Mouse (Mus musculus): Measurements from ENCODE around the gene Pacrg. TPM values are rescaled to one million over a fixed set of nuclear protein-coding genes. Genes with fewer than 3 reads are reported as not detected.

The Pacrg gene
- polyA plus RNA-seq, 1 experiment from 2014 or later: 3.1 TPM

DNA sequence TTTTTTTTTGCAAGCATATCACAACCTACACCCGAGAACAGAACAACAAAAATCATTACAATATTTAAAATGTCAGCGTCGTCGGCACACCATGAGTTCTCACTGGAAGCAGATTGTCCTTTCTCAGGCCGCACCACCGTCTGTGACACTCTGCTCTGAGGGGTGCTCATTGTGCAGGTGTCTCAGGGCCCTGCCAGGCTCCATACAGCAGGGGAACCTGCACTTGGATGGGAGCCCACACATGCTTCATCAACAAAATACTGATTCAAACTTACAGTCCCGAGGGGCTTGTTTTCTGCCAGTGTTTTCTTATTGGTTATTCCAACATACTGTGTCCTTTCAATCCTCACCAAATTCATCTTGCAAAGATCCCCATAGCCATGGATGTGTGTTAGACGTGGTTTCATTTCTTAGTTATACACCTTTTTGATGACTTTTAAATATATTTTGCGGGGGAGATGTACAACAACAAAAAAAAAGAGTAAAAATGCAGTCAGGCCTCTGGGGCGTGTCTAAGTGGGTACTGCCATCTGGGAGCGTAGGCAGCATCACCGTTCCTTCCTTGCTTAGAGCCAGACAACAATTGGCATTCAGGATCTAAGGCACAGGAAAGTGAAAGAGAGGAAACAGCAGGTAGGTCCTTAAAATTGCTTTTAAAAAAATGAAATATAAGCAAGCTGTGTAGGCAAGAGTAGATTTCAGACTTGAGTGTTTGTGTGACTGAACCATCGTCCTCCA, 32.7 kb downstream of the Pacrg start:
- DNase-seq (ENCODE audit: low read depth, low spot score) (no peak), ATAC-seq (no peak)
- in situ Hi-C loops (cut with MboI; ENCODE audit: low pct_unique_long_range_greater_than_20kb): no loop called here
- ChIA-PET POLR2A (no interaction called here), CTCF (no interaction called here)
- TF ChIP-seq CTCF (IDR thresholded peaks at IDR 0.05): no peak
- H3K27me3 ChIP-seq: peaks cover 10% of the 10 kb centered on the region

DNA sequence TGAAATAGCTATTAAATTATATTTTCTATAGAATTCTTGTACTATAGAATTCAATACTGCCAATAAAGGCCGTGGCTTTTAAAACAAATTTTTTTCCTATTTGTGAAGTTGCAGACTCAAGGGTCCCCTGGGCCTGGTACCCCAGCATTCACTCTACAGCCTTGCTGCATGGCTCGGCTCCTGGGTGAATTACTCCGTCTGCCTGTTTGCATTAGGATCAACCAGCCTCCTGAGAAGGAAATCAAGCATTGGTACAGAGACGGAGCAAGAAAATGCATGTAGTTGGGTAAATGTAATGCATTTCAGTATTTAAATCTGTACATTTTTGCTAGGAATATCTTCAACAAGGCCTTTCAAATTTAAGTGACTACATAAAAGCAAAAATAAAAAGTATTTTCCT, 33.4 kb downstream of the Pacrg start:
- ATAC-seq (no peak), DNase-seq (ENCODE audit: low read depth, low spot score) (no peak)
- in situ Hi-C loops (cut with MboI; ENCODE audit: low pct_unique_long_range_greater_than_20kb): no loop called here
- ChIA-PET POLR2A (no interaction called here), CTCF (no interaction called here)
- H3K27me3 ChIP-seq: peaks cover 9% of the 10 kb centered on the region
- no peak for TF ChIP-seq CTCF (IDR thresholded peaks at IDR 0.05)

DNA sequence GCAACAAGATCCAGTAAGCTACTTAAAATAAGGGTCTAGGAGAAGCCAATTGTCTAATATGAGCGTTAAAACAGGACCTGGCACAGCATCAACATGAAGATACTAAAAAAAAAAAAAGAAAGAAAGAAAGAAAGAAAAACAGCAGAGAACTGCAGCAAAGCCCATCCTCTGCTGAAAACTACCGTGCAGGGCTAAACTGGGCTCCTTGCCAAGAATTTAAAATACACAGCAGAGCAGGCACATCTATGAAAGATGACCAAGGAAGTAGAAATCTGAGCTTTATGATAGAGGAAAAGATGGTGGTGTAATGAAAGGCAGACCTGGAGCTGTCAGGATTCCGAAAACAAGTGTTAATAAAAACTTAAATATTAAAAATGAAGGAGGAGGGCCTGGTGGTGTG, 48.5 kb downstream of the Pacrg start:
- no peak for DNase-seq (ENCODE audit: low read depth, low spot score)
- in situ Hi-C loops (cut with MboI; ENCODE audit: low pct_unique_long_range_greater_than_20kb): no loop called here
- ATAC-seq: no peak
- TF ChIP-seq CTCF (IDR thresholded peaks at IDR 0.05): no peak
- ChIA-PET CTCF (no interaction called here), POLR2A (no interaction called here)
- peaks cover 3% of the 10 kb centered on the region for H3K27me3 ChIP-seq

DNA sequence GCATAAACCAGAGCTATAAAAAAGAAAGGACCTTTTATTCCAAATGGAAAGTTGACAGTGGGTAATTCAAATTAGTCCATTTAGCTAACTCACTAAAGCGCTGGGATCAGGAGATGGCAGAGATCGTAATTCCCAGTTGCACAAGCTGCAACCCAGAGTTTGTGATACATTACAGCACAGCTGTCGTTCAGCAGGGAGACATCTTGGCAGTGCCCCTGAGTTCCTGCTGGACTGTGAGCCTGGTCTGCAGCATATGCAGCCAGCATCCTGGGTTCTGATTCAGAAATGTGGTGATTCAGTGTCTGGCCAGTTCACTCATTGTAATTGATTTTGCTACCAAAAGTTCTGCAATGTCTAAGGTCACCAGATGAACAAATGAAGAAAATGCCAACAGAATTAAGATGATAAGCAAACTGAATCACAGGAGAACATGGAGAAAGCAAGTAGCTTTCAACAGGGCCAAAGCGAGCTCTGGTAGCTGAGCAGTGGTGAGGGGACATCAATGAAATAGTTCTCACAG, 55.6 kb downstream of the Pacrg start:
- ATAC-seq (no peak), DNase-seq (ENCODE audit: low read depth, low spot score) (no peak)
- POLR2A ChIA-PET: no interaction called here
- peaks cover 5% of the 10 kb centered on the region for H3K27me3 ChIP-seq
- in situ Hi-C loops (cut with MboI; ENCODE audit: low pct_unique_long_range_greater_than_20kb): no loop called here
- CTCF ChIA-PET: no interaction called here
- no peak for TF ChIP-seq CTCF (IDR thresholded peaks at IDR 0.05)

DNA sequence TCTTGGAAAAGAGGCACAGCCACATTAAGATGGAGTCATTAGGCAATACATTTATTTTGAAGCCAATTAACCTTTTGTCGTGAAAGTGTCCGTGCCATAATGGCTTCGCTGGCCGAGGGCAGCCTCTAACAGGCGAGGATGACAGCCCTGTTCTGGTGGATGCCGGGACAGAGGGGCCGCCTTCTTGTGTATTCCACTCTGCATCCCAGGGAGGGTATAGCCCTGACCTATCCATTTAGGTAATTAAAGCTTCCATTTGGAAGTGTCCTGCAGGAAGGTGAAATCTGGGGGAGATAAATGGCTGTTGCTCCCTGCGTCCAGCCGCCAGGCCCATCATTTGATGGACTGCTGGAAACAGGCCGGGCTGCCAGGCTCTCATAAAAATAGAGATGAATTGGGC, 63.6 kb downstream of the Pacrg start:
- ATAC-seq (no peak), DNase-seq (ENCODE audit: low read depth, low spot score) (no peak)
- peaks cover 5% of the 10 kb centered on the region for H3K27me3 ChIP-seq
- CTCF ChIA-PET: no interaction called here
- no peak for TF ChIP-seq CTCF (IDR thresholded peaks at IDR 0.05)
- in situ Hi-C loops (cut with MboI; ENCODE audit: low pct_unique_long_range_greater_than_20kb): no loop called here
- POLR2A ChIA-PET: no interaction called here

DNA sequence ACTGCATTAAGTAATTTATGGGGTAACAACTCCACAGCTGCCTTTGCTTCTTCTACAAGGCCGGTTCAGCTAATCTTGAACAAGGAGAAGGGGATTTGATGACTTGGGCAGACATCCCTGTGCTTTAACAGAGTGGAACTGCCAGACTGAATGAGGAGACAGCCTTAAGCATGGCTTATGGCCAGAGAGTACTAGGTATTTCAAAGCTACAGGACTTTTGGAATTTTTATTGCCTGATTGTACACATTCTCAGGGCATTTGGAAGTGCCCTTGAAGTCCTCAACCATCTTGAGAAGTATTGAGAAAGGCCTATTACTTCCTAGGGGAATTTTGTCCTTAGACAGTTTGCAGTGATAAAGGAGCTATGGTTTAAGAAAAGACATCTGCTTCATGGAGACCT, 65.6 kb downstream of the Pacrg start:
- no peaks in the 10 kb centered on the region for H3K27me3 ChIP-seq
- DNase-seq (ENCODE audit: low read depth, low spot score): no peak
- in situ Hi-C loops (cut with MboI; ENCODE audit: low pct_unique_long_range_greater_than_20kb): no loop called here
- CTCF ChIA-PET: interaction anchor here (1.2 kb wide), 2 partner anchors 10 to 66 kb away, joined by 3 read pairs; no protein-coding TSS in a partner anchor
- POLR2A ChIA-PET: no interaction called here
- TF ChIP-seq CTCF (IDR thresholded peaks at IDR 0.05): no peak
- ATAC-seq: no peak

DNA sequence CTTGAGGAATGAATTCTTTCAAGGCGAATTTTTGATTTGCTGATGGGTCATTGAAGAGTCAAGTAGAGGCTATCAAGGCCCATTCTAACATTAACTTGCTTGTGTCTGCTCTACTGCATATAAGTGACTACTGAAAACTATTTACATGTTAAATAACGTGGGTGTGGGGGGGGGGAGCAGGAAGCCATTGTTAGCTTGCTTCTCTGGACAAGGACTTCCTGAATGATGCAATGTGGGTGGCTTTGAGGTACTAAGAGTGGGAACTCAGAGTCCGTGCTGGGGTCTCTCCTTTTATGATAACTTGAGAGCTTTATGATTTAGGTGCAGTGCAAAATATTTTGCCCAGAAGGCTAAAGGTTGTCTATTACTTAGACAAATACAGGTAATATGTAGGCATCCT, 67.9 kb downstream of the Pacrg start:
- in situ Hi-C loops (cut with MboI; ENCODE audit: low pct_unique_long_range_greater_than_20kb): no loop called here
- H3K27me3 ChIP-seq: no peaks in the 10 kb centered on the region
- POLR2A ChIA-PET: no interaction called here
- DNase-seq (ENCODE audit: low read depth, low spot score): no peak
- CTCF ChIA-PET: no interaction called here
- no peak for ATAC-seq
- no peak for TF ChIP-seq CTCF (IDR thresholded peaks at IDR 0.05)

DNA sequence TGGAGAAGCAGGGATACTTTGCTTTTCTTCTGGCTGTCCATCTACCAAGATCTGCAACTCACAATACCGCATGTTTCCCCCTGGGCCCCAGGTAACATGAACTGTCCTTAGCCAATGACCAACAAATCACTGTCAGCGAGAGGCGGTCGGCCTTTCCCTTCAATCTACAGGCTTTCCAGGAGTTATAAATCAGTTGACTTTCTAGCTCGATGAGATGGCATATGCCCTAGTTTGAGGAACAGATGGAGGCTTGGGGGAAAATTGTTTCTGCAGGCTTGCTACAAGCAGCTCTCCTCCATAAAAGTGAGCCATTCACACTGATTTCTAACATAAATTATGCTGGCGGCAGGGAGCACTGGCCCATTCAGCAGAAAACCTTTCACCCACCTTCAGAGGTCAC, 70.2 kb downstream of the Pacrg start:
- no peak for TF ChIP-seq CTCF (IDR thresholded peaks at IDR 0.05)
- ChIA-PET CTCF (no interaction called here), POLR2A (no interaction called here)
- no peak for DNase-seq (ENCODE audit: low read depth, low spot score)
- in situ Hi-C loops (cut with MboI; ENCODE audit: low pct_unique_long_range_greater_than_20kb): no loop called here
- ATAC-seq: no peak
- peaks cover 3% of the 10 kb centered on the region for H3K27me3 ChIP-seq

DNA sequence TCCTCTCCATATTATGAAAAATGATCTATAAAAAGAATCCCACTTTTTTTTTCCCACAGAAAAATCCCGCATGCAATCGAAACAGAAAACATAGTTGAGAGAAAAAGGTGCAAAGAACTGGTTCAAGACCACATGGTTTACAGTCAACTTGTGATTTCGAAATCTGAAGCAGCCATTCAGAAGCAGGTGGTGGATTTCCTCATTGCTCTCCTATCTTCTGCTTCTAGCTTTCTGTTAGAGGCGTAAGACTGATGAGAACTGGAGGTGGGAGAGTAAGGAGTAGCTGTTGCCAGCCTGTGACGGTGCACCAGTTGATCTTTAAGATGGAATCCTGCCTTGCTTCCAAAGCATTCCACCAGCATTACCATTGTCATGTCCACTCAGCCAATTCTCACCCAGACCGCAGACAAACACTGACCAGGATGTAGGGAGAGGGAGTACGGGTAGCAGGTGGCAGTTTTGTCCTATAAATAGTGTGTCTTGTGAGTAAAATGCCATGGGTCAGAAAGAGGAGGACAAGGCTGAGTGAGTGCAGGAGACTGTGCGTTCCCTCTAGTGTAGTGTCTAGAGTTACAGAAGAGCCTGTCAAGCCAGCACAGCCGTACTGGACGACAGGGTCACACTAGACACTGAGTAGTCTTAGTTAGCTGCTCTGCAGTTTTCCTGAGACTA, 73.2 kb downstream of the Pacrg start:
- in situ Hi-C loops (cut with MboI; ENCODE audit: low pct_unique_long_range_greater_than_20kb): no loop called here
- CTCF ChIA-PET: interaction anchor here (0.9 to 1.4 kb wide), 2 partner anchors 11 to 12 kb away, joined by 3 read pairs; no protein-coding TSS in a partner anchor
- H3K27me3 ChIP-seq: peaks cover 3% of the 10 kb centered on the region
- DNase-seq (ENCODE audit: low read depth, low spot score) (no peak), ATAC-seq (no peak)
- POLR2A ChIA-PET: no interaction called here
- TF ChIP-seq CTCF (IDR thresholded peaks at IDR 0.05): no peak

DNA sequence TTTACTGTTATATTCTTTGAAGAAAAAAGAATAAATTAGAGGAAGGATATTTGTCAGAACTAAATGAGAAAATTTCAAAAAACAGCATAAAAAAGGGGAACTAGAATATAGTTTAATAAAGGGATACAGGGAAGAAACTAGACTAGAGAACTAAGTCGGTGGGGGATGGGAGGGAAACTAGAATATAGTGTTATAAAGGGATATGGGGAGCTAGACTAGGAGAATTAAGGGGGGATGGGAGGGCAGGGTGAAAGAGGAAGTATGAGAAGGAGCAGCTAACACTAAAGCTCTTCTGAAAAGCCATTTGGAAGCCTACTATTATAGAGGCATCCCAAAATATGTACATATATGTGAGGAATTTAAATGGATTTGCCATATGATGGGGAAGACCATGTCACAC, 75.8 kb downstream of the Pacrg start:
- CTCF ChIA-PET: interaction anchor here (1.0 to 1.4 kb wide), 2 partner anchors 11 to 17 kb away, joined by 3 read pairs; no protein-coding TSS in a partner anchor
- POLR2A ChIA-PET: no interaction called here
- TF ChIP-seq CTCF (IDR thresholded peaks at IDR 0.05): no peak
- no peak for ATAC-seq
- H3K27me3 ChIP-seq: peaks cover 3% of the 10 kb centered on the region
- DNase-seq (ENCODE audit: low read depth, low spot score): no peak
- in situ Hi-C loops (cut with MboI; ENCODE audit: low pct_unique_long_range_greater_than_20kb): no loop called here

DNA sequence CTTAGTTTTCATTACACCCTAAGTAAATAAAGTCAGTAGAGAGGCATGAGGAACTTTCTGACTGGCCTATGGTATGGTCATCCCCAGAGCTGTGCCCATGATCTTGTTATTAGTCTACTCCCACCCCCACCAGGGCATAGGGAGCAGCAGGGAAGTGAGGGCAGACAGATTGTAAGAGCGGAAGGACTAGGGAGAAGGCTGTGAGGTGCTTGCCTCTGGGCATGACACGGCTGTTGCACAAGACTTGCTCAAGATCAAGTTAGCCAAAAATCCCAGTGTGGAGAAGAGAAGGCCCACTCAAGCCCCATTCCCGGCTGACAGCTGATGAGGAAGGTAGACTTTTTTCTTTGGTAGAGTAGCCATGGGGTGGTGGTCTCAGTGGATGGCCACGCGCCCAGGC, 82.7 kb downstream of the Pacrg start:
- ATAC-seq (no peak), DNase-seq (ENCODE audit: low read depth, low spot score) (no peak)
- no peaks in the 10 kb centered on the region for H3K27me3 ChIP-seq
- ChIA-PET CTCF (no interaction called here), POLR2A (no interaction called here)
- no peak for TF ChIP-seq CTCF (IDR thresholded peaks at IDR 0.05)
- in situ Hi-C loops (cut with MboI; ENCODE audit: low pct_unique_long_range_greater_than_20kb): no loop called here
